Mouse (Mus musculus) liver, adult 2 months (tissue): ENCODE measurements at regions not wholly inside any gene's neighbourhood (a gene's known extent, or its start where the extent isn't known, plus 50 kb on each side); places are given as distances from the start of the nearest gene placed in this dataset.

ENCODE experiments used
- DNase-seq: peaks from one replicate; pipeline ENCODE4 v3.0.0-alpha.2; 2011; ENCODE audit warnings: low read depth, low spot score; ENCODE audit errors: extremely low read depth
- H3K27ac ChIP-seq: fragments of 200-500 bp; replicated peaks from 2 replicates; pipeline ENCODE4 v1.5.1; 2012; ENCODE audit warnings: low read depth, mild to moderate bottlenecking, control low read depth, inconsistent platforms, low read length; ENCODE audit not compliant: insufficient read depth
- H3K27me3 ChIP-seq: fragments of 200-500 bp; 2 replicates; pipeline ENCODE4 v1.6.1; 2012; ENCODE audit warnings: mild to moderate bottlenecking, moderate library complexity, low read length, inconsistent platforms; ENCODE audit not compliant: control insufficient read depth, insufficient read depth
- H3K36me3 ChIP-seq: fragments of 200-500 bp; 2 replicates; pipeline ENCODE4 v1.6.1; 2012; ENCODE audit warnings: low read length, inconsistent platforms; ENCODE audit not compliant: control insufficient read depth, insufficient read depth
- H3K4me1 ChIP-seq: fragments of 200-500 bp; 2 replicates; pipeline ENCODE4 v1.6.1; 2011; ENCODE audit warnings: low read length; ENCODE audit not compliant: control insufficient read depth, insufficient read depth
- H3K4me3 ChIP-seq: fragments of 200-500 bp; 2 replicates; pipeline ENCODE4 v1.5.1; 2011; ENCODE audit warnings: low read depth, mild to moderate bottlenecking, control low read depth, low read length, moderate library complexity; ENCODE audit not compliant: insufficient read depth
- H3K79me2 ChIP-seq: fragments of 200-500 bp; 2 replicates; pipeline ENCODE4 v1.6.1; 2012; ENCODE audit warnings: inconsistent platforms, mild to moderate bottlenecking, low read length, moderate library complexity; ENCODE audit not compliant: control insufficient read depth, insufficient read depth
- H3K9ac ChIP-seq: fragments of 200-500 bp; 2 replicates; pipeline ENCODE4 v1.6.1; 2012; ENCODE audit warnings: low read depth, mild to moderate bottlenecking, control low read depth, inconsistent platforms, low read length
- CTCF ChIP-seq: fragments of 200-500 bp; IDR thresholded peaks from 2 replicates; pipeline ENCODE4 v1.5.1; 2011; ENCODE audit warnings: low read depth, low read length, control low read depth
- POLR2A ChIP-seq: fragments of 200-500 bp; IDR thresholded peaks from 2 replicates; pipeline ENCODE4 v1.6.1; 2011; ENCODE audit warnings: low read length, control low read depth; ENCODE audit not compliant: insufficient read depth; ENCODE audit errors: extremely low read depth
- WGBS: fragments of 180-500 bp; shearing (Covaris S2); methylation state at CpG from one replicate; pipeline ENCODE4 v1.1.7; 2018; 5-methylcytosine and 5-hydroxymethylcytosine counted together

DNA sequence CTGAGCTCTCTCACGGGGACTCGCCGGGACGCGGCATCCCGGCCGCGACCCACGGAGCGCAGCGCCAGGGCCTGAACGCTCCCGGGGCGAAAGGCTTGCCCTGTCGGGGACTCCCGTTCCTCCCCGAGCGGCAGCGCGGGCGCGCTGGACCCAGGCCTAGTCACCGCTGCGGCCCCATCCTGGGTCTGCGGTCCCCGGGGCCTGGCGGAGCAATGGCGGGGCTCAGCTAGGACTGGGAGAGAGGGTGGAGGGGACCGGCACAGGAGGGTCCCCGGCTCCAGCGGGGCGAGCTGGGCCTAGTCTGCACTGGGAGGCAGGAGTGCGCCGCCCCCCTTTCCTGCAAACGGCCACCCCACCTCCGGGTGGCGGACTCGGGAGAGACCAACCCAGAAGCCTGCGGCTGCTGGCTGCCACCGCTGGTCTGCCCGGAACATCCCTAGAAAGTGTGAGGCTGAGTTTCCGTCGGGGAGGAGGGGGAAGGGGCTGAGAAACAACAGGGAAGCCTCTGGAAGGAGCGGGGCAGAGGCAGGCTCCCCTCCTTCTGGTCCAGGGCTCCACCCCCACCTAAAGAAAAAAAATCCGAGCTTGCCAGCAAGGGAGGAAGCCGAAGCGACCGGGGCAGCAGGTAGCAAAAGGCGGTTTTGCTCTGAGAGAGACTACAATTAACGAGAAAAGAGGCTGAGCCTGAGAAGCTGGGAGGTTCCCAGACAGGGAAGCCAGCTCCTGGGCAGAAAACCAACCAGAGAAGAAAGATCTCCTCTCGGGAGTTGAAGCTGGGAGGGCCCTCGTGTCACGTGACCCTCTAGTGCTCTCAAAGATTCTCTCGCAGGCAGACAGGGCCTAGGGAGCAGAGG, 67.9 kb upstream of the Cplx2 start:
- DNase-seq = peak; percentile 12
- peak overlapping the region; percentile 83 for H3K9ac ChIP-seq
- H3K4me1 ChIP-seq = no peaks in the 10 kb centered on the region; the same call in 1 of the 2 replicates
- H3K27me3 ChIP-seq = peaks cover 10% of the 10 kb centered on the region; the same call in 1 of the 2 replicates
- H3K4me3 ChIP-seq = peak overlapping the region; percentile 70
- H3K36me3 ChIP-seq = no peaks in the 10 kb centered on the region
- TF ChIP-seq CTCF (no peak), POLR2A (no peak)
- H3K79me2 ChIP-seq = no peaks in the 10 kb centered on the region
- H3K27ac ChIP-seq = peak overlapping the region; percentile 69
- WGBS = 1% methylated on average over 54 of the region's 54 CpGs

DNA sequence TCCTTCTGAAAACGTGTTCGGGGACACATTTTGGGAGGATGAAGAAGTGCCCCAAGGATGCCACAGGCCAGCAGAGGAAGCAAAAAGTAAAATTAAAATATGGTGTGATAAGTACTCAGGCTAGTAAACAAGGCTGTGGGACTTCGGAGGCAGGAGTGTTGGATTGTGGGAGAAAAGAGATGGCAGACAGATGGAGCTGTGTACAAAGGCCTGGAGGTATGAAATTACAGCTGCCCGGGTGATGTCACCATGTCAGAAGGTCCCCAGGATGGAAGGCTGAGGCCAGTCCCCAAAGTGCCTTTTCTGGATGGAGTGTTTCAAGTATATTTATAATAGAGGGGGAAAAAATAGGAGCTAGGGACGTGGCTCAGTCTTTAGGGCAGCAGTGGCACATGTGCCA, 66.9 kb upstream of the Cplx2 start:
- TF ChIP-seq CTCF = no peak
- TF ChIP-seq POLR2A = no peak
- no peak overlapping the region for H3K9ac ChIP-seq
- no peaks in the 10 kb centered on the region for H3K36me3 ChIP-seq
- peaks cover 10% of the 10 kb centered on the region; the same call in 1 of the 2 replicates for H3K27me3 ChIP-seq
- no peak for DNase-seq
- no peak overlapping the region for H3K4me3 ChIP-seq
- no peaks in the 10 kb centered on the region for H3K79me2 ChIP-seq
- H3K27ac ChIP-seq = no peak overlapping the region
- WGBS = 80% methylated on average over 5 of the region's 5 CpGs
- no peaks in the 10 kb centered on the region; the same call in 1 of the 2 replicates for H3K4me1 ChIP-seq

DNA sequence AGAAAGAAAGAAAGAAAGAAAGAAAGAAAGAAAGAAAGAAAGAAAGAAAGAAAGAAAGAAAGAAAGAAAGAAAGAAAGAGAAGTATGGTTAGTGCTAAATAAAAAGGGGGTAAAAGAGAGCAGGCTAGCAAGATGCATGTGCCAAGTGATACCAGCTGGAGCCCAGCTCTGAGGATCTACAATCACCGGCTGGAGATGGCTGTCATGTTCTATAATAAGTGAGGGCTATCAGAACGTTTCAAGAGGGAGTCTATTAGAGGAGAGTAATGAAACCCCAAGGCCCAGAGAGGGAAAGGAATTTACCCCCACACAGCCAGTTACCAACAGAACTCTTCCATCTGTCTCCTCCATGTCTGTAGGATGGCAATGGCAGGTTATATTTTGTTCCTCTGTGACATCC, 62.6 kb upstream of the Cplx2 start:
- 52% methylated on average over 2 of the region's 2 CpGs for WGBS
- DNase-seq = no peak
- no peaks in the 10 kb centered on the region; the same call in 1 of the 2 replicates for H3K4me1 ChIP-seq
- H3K79me2 ChIP-seq = no peaks in the 10 kb centered on the region
- no peaks in the 10 kb centered on the region for H3K36me3 ChIP-seq
- H3K27me3 ChIP-seq = no peaks in the 10 kb centered on the region
- H3K9ac ChIP-seq = no peak overlapping the region
- TF ChIP-seq CTCF (no peak), POLR2A (no peak)
- no peak overlapping the region for H3K27ac ChIP-seq
- H3K4me3 ChIP-seq = no peak overlapping the region

DNA sequence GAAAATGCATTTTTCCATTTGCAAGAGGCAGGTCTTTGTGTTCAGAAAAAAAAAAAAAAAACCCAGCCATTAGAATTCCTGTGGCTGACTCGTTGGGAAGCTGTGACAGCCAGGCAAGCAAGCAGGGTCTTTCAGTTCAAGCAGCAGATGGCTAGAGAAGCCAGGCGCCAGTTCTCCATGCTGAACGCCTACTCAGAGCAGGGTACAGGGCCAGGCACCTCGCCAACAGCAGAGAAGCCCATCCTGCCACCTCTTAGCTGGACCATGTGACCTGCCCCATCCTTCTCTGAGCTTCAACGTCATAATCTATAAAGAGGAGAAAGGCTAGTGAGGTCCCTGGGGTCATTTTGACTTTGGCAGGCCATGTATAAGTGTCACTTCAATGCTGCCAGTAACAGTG, 61.8 kb upstream of the Cplx2 start:
- WGBS = 45% methylated on average over 5 of the region's 5 CpGs

DNA sequence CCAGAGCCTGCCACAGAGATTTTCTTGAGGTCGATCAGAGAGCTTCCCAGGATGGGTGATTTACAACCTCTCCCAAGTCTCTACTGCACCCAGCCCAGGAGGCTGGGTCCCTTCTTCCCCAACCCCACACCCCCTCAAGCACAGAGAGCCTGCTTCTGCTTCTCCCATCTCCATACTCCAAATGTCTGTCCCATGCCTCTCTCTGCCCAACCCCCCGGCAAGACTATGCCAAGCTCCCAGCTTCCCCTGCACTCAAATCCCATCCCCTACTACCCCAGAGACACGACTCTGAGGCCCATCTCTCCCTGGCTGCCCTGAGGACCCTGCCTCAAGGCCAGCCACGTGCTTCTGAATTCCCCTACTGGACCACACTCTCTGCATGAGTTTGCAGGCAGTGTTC, 61.0 kb upstream of the Cplx2 start:
- Histone ChIP-seq H3K4me3 (no peak overlapping the region), H3K79me2 (no peaks in the 10 kb centered on the region), H3K27ac (no peak overlapping the region), H3K36me3 (no peaks in the 10 kb centered on the region), H3K9ac (no peak overlapping the region), H3K27me3 (no peaks in the 10 kb centered on the region), H3K4me1 (no peaks in the 10 kb centered on the region; the same call in 1 of the 2 replicates)
- WGBS = 62% methylated on average over 4 of the region's 4 CpGs
- TF ChIP-seq POLR2A = no peak
- no peak for TF ChIP-seq CTCF
- no peak for DNase-seq

More for the DNA sequence above, 61.8 kb upstream of the Cplx2 start:
- no peaks in the 10 kb centered on the region for H3K79me2 ChIP-seq
- no peaks in the 10 kb centered on the region for H3K27me3 ChIP-seq
- no peak overlapping the region for H3K9ac ChIP-seq
- no peak overlapping the region for H3K4me3 ChIP-seq
- H3K27ac ChIP-seq = no peak overlapping the region
- no peak for DNase-seq
- TF ChIP-seq CTCF (no peak), POLR2A (no peak)
- H3K36me3 ChIP-seq = no peaks in the 10 kb centered on the region
- H3K4me1 ChIP-seq = no peaks in the 10 kb centered on the region; the same call in 1 of the 2 replicates

DNA sequence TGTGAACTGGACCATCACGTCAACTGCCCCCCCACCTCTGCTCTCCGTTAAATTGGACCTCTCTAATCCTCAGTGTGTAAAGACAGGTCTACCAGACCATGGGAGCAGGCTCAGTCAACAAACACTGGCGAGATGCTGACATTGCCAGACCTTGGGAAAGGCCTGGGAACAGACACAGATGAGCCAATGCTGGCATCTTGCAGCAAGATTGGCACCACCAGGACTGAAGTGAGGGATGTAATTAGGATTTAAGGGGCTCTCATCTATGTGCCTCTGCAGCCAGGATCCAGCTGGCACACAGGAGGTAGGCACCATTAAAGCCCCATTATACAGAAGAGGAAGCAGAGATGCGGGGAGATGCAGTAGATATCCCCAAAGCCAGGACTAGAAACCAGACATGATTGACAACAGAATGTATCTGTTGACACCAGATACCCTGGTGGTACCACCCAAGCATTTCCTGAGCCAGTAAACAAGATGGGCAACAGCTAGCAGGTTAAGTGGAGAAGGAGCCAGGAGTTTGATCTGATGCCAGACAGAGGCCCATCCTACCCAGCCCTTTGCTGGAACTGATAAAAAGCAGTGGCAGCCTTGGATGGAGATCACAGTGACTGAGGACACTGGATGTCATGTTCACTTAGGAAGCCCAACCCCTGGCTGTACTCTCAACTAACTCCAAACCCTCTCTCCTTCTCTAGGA, 59.7 kb upstream of the Cplx2 start:
- no peaks in the 10 kb centered on the region for H3K79me2 ChIP-seq
- no peak overlapping the region for H3K27ac ChIP-seq
- DNase-seq = no peak
- H3K36me3 ChIP-seq = no peaks in the 10 kb centered on the region
- WGBS = 95% methylated on average over 4 of the region's 4 CpGs
- no peak overlapping the region for H3K9ac ChIP-seq
- H3K4me3 ChIP-seq = no peak overlapping the region
- no peaks in the 10 kb centered on the region for H3K27me3 ChIP-seq
- TF ChIP-seq CTCF (no peak), POLR2A (no peak)
- H3K4me1 ChIP-seq = no peaks in the 10 kb centered on the region; the same call in 1 of the 2 replicates
